Mouse (Mus musculus) mouse trophoblast stem cell (cell line): ENCODE results near the gene Sumo1.

ENCODE experiments used
- in situ Hi-C, 2 experiments: fragments of 300-500 bp; cut with MseI, MboI; formaldehyde crosslinking; loops; 2 replicates in 1 of 2; 3 replicates in 1 of 2; pipeline ENCODE4 v1.15.1; 2025

Gene Sumo1

DNA sequence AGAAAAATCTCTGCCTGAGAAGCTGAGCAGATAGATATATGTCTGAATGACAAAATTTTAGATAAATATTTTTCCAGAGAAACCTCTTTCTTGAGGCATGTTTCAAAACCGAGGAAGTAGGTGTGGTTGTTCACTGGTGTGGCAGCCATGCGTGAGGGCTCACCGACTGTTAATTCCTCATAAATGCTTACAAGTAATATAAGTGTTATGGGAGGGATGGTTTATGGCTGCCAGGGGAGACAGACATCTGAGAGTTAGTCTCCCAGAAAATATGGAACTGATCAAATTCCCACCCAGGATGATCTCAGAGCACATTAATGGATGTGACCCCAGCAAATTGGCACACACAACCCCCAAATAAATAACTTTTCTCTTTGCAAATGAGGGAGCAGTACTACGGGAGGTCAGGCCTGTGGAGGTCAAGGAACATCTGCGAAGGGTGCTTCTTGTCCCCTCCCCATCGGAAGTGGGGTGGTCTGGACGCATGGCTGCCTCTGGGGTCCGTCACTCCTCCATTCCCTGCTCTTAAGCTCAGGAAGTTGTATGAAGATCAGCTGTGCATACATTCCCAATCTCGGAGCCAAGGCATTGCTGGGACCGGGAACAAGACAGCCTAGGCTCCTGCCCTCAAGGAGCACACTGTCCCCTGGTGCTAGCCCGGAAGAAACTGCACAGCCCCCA is 75.9 kb downstream of the Sumo1 start:
- in situ Hi-C loops, result loop anchor here in 1 of 2 experiments (25.0 kb wide), 1 partner anchor 282 kb away; no protein-coding TSS in a partner anchor

DNA sequence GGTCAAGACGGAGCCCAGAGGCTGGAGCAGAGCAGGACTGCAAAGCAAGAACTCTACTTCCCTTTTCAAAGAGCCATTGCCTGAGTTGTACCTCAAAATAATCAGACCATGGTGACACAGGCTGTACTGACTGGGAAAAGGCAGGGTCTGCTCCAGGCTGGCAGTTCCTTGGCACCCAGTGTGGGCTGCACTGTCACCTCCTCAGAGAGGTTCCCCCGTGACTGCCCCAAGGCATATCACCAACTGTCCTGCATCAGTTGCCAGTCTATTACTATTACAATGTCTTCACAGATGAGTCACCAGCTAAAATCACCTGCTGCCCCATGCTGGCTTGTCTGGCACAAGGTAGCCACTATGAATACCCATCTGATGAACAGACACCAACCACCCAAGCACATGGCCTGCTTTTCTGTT is 77.0 kb downstream of the Sumo1 start:
- in situ Hi-C loops, result loop anchor here in 1 of 2 experiments (25.0 kb wide), 1 partner anchor 281 kb away; no protein-coding TSS in a partner anchor

DNA sequence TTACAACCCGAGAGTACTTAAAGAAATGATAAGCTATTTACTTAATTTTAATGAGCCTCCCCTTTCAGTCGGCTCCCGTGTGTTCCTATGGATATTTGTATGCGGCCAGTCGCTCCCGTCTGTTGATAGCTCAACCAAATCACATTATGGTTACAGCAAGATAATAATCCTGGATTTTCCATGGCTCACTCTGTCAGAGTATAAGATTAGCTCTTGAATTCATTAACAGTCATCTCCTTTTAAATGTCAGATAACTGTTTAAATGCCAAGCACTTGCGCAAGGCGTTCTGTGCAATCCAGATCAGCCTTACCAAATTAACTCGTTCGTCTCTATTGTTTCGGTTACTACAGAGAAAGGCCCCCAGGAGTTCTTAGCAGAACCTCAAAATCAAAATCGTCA is 77.8 kb downstream of the Sumo1 start:
- in situ Hi-C loops, result loop anchor here in 1 of 2 experiments (25.0 kb wide), 1 partner anchor 281 kb away; no protein-coding TSS in a partner anchor

DNA sequence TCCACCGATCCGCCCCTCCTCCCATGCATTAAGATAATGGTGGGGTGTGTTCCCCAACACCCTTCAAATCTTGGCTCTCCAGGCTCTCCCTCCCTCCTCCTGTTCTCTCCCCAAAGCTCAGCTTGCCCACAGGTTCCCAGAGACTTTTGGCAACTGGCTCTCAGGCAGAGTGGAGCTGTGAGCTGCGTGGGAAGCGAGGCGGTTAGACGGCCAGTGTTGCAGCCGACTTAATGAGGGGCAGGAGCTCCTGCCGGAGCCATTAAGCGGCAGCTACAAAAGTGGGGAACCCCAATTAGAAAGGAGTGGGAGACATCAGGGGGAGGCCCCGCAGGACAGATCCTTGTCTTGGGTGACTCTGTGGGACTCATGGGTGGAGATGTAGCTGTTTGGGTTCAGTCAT is 78.3 kb downstream of the Sumo1 start:
- in situ Hi-C loops, result loop anchor here in 1 of 2 experiments (25.0 kb wide), 1 partner anchor 280 kb away; no protein-coding TSS in a partner anchor

DNA sequence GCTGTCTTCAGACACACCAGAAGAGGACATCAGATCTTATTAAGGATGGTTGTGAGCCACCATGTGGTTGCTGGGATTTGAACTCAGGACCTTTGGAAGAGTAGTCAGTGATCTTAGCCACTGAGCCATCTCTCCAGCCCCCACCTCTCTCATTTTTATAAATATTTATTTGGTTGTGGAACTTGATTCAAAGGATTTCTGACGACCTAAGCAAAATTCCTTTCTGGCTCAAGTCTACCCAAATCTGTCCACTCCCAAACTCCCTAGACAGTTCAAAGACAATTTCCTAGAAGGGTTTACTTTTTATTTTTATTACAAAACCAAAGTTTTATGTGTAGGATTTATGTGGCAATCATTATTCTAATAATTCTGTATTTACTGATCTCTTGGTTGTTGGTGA is 81.4 kb downstream of the Sumo1 start:
- in situ Hi-C loops, result loop anchor here (10.0 to 25.0 kb wide), 2 partner anchors 274 to 277 kb away; no protein-coding TSS in a partner anchor

DNA sequence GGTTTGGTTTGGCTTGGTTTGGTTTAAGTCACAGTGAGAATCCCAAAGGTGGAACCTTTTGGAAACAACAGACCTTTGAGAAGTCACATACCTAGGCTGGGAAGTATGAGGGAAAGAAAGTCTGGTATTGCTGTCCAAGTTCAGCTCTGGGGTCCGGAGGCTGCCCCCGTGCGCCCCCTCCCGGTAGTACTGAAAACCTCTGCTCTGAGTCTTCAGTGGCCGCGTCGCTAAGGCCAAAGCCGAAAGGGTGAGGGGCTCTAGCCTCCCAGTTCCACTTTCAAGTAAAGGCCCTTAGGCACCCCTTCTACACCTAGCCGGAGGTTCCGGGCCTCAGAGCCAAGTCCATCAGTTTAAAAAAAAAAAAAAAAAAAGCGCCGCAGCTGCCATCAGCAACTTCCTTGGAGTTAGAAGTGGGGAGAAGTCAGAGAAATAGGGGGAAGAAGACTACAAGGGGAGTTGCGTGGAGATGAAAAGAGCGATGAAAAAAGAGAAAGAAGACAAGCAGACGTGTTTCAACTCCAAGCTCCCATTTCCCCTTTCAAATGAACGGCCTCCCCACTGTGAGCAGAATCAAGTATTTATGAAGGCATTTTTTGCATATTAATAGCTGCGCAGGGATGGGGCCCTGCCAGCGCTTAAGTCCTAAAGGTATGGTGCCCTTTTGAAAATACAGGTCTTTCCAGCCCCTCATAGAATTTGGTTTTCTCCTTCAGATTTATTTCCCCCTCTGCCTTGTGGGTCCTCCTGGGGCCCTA is 85.8 kb downstream of the Sumo1 start:
- in situ Hi-C loops, result loop anchor here (10.0 to 25.0 kb wide), 2 partner anchors 270 to 273 kb away; no protein-coding TSS in a partner anchor

DNA sequence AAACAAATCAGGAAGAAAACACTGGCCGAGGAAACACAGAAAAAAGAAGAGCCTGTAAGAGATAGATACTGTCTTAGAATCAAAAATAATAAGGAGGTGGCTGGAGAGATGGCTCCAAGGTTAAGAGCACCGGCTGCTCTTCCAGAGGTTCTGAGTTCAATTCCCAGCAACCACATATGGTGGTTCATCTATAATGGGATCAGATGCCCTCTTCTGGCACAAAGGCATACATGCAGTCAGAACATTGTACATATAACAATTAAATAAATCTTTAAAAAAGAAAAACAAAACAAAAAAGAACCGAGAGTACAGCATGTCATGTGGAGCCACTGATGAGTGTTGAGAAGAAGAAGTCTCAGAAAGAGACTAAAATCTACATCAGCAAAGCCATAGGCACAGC is 89.8 kb downstream of the Sumo1 start:
- in situ Hi-C loops, result loop anchor here (10.0 to 25.0 kb wide), 2 partner anchors 266 to 269 kb away; no protein-coding TSS in a partner anchor

DNA sequence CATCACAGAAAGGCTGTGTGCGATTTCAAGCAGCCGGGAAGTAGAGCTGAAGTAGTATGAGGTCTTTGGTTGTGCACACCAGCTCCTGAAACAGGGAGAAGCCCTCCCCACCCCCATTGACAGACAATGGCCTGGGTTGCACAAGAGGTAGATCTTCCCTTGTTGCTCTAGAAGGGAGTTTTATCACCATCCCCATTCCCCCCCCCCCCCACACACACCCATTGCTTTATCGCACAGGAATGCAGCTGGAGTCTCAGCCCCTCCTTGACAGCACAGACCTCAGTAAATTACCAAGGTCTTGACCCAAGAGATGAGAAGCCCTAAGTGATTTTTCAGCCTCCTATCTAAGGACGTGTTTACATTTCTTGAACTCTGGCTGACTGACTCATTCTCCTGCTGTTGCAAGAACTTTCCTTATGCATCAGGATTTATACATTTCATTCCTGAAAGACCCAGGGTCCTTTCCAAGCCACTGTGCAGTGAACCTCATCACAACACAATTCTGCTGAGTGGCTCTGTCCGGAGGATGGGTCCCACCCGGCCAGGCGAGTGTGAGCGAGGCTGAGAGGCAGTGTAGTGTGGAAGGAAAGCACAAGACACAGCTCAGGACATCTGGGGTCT is 90.4 kb downstream of the Sumo1 start:
- in situ Hi-C loops, result loop anchor here (10.0 to 25.0 kb wide), 2 partner anchors 265 to 268 kb away; no protein-coding TSS in a partner anchor

DNA sequence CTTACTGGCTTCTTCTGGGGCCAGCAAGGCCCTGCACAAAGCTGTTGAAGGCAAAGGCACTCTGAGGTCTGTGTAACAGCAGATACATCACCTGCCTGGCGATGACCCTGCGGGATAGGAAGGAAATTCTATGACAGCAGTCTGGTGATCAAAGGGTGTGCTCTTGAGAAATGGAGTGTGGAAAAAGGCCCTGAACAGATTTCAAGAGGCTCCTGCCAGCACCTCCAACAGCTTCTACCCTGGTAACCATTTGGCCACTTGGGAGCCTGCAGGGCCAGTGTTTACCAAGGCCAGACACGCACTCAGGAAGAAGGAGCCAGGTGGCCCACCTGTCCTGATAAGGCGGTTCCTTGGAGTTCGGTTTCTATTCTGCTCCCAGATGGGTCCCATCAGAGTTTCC is 91.3 kb downstream of the Sumo1 start:
- in situ Hi-C loops, result loop anchor here in 1 of 2 experiments (25.0 kb wide), 1 partner anchor 267 kb away; no protein-coding TSS in a partner anchor

DNA sequence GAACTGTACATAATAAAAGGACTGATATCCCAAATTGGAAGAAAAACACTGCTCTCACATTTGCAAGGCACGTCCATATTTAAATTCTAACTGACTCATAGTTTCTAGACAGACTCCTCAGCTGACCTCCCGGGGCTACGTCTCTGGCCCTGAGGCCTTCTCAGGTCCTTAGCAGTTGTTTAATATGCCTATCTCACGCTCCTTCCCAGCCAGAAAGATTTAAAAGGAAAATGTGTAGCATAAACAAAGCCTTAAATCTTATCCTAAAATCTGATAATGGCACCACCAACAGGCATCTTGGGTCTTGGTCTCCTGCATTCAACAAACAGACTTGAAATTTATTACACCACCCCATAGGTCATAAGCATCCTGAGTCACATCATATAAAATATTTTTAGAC is 91.9 kb downstream of the Sumo1 start:
- in situ Hi-C loops, result loop anchor here in 1 of 2 experiments (25.0 kb wide), 1 partner anchor 266 kb away; no protein-coding TSS in a partner anchor

DNA sequence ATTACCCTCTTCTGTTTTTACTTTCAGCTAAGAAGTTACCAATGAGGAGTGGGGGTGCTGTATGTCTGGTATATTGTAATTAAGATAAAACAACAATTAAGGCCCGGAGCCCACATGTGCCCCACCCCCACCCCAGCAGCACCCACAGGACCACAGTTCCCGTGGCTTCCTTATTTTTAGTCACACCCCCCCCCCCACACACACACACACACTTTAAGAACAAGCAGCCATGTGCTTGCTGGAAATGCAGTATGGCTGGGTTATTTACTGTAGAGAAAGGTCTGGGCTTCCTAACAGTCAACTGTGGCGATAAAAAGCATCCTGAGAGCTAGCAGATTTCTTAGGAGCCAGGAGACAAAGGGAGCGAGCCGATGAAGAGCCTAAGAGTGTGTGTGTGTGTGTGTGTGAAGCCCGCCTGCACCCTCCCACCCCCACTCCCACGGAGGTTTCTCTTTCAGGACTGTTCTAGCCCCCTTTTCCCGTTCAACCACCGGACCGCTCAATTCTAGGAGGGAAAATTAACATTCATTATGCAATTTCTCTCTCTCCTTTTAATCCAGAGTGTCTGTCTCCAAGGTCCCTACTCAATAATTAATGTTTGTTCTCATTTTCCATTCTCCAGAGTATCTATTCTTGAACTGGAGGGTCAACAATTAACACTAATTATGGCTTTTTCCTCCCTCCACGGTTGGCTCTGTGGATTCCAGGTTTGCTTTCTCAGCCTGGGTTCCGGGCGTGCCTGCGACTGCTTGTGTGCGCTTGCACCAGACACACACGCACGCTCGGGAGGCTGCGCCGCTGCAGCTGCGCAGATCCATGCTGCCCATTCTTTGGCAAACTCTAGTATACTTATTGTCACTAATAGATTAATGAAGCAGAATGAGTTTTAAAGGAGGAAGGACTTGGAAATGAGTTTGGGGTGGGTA is 96.1 kb downstream of the Sumo1 start:
- in situ Hi-C loops, result loop anchor here in 1 of 2 experiments (25.0 kb wide), 1 partner anchor 262 kb away; no protein-coding TSS in a partner anchor

DNA sequence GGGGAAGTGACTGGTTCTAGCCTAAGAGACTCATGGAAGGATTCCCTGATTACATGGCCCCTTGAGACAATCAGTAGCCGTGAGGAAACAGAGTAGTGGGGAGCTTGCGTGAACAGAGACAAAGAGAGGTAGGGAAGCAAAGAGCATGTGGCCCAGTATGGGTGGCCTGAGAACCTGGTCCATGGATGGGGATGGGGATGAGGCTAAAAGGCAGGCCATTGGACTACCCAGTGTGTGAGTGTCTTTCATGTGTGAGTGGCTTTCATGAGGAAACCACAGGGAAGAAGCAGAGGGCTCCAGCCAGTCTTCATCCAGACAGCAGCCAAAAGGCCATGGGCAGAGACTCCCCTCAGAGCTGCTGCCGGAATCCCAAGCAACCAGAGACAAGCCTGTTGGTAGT is 96.8 kb downstream of the Sumo1 start:
- in situ Hi-C loops, result no loop called here

DNA sequence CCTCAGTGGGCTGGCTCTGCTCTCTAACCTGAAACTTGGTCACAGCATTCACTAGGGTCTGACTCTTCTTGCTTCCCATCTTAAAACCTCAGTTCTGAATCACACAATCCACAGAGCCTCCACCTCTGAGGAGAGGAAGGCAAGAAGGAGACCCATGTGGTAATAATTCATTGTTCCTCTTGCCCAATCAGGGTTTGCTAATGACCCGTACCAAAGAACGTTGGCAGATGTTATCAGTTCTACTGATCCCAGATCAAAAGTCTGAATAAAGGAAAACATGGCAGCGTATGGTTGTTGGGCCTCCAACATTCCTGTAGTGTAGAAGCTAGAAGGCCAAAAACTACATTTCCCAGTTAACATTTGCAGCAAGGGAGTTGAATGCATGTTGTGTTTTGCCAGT is 99.1 kb downstream of the Sumo1 start:
- in situ Hi-C loops, result no loop called here

DNA sequence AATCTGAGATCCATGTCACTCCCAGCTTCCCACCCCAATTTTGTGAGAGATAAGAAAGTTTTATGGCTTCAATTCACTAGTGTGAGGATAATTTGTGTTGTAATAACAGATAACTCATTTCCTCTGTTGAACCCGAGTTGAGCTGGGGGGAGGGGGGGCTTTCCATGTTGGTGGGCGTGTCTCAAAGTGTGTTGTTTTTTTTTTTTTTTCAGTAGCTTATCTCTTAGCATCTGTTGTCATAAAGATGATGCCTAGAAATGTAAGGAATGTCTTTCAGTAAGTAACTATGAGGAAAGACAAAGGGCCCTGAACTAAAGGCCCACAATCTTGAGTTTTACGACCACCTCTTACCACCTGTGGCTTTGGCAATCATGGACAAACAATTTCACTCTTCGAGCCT is 99.9 kb downstream of the Sumo1 start:
- in situ Hi-C loops, result no loop called here

DNA sequence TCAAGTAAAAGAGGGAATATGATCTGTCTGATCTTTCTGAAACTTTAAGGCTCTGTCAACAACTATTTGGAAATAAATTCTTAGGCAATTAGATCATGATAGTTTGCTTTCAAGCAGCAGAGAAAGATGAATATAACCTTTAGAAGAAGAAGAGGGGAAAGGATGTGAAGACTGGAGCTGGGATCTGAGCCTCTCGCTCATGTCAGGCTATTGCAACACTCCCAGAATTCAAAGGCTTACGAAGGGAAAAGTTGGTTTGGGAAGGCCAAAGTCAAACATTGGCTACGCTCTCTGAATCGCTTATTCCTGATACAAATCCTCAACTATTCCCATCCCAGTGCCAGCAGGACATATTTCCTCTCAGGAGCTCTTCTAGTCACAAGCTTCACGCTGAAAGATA is 101.3 kb downstream of the Sumo1 start:
- in situ Hi-C loops, result no loop called here

DNA sequence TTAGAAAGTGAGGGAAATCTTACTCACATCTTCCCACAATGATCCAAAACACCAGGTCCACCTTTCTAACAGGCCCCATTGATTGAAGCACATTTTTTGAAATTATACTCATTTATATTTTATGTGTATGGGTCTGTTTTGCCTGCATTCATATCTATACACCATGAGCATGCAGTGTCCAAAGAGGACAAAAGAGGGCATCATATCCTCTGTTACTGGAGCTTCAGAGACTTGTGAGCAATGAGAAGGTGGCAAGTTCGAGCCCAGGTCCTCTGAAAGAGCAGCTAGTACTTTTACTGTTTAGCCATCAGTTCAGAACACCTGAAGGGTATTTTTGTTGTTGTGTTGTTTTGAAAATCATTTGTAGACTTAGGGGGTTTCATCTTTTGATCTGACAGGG is 102.4 kb downstream of the Sumo1 start:
- in situ Hi-C loops, result no loop called here

DNA sequence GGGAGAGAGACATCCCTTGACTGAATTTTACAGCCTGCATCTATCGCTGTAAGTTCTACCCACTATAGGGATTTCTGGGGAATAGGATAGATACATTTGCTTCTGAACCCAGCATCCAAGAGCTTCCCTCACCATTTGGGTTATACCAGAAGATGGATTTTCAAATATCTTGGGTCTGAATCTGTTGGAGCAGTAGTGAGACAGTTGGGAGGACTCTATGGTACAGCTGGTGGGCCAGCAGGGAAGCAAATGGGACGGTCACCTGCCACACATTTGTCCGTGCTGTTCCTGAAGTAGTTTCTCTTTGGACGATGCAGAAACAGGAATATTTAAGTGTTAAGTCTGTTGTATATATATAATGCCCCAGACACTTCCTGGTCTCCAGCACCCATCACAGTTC is 103.1 kb downstream of the Sumo1 start:
- in situ Hi-C loops, result no loop called here

DNA sequence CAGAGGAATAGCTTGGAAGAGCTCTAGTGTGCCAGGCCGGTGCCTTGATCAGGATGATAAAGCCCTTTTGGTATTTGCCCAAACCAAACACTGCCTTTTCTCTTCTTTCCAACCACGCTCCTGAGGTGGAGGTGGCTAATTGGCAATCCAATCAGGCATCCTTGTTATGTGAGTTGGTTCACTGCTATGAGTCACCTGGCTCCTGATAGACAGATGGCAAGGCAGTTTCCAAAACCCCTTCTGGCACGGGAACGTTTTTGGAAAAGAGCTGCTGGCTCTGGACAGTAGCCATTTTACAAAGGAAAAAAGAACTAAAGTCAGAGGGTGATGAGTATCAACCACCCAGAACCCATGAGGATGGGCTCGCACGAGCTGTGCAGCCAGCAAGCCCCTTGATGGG is 103.7 kb downstream of the Sumo1 start:
- in situ Hi-C loops, result no loop called here

DNA sequence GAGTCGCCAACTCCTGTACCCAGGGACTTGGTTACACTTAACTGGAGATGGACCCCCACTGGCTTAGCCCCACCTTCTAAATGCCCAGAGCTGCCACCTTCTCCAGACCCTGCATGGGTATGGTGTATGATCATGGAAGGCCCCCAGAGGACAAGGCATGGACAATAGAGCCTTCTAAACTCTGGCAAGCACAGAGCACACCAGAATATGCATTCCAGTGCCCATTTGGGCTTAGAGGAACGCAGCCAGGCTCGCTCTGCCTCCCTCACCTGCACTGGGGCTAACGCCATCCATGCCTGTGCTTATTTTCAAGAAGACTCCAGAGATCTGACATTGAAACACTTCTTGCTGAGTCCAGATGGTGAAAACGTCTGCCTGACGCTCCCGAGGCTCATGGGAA is 104.4 kb downstream of the Sumo1 start:
- in situ Hi-C loops, result no loop called here

DNA sequence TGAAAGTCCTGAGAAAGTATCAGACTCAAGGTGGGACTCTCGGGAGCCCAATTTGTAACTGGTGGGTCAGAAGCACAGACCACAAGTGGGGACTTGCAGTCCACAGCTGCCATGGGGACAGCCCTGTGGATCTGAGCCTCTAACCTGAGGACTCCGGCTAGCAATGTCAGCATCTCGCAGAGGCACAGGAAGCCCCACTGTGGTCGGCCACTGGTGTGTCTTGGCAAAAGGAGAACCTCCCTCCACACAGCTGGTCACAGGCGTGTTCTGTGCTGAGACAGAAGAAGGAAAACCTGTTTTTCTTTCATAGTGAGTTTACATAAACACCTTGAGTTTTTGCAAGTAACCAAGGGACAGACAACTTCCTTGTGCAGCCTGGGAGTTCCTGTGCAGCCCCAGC is 104.8 kb downstream of the Sumo1 start:
- in situ Hi-C loops, result no loop called here

DNA sequence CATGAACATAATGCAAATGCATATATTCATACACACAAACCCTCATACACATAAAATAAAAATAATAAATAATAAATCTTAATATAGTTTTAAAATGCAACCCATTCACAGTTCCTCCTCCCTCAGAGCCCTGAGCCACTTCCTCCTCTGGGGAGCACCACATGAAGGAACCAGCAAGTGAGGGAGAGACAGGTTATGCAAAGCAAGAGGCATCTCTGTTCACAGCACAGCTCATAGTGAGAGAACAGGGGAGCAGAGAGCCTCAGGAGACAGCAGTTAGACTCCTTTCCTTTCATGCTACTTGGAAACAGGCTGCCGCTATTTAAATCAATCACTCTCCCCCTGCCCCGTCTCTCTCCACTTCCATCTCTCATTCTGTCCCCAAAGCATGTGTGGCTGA is 107.1 kb downstream of the Sumo1 start:
- in situ Hi-C loops, result no loop called here
